Mouse (Mus musculus) stomach, postnatal 0 days (tissue): ENCODE measurements around the gene Nsd1.

Experiments
- CTCF ChIP-seq: IDR thresholded peaks from 2 replicates; pipeline ENCODE4 v1.5.1; 2016; ENCODE audit warnings: antibody characterized with exemption, low read depth, mild to moderate bottlenecking, moderate library complexity
- EP300 ChIP-seq: optimal IDR thresholded peaks from 2 replicates; pipeline ENCODE3; 2016; ENCODE audit warnings: antibody characterized with exemption

- no peak for TF ChIP-seq CTCF
- no peak for TF ChIP-seq EP300
Measured at GRCm38 (mm10) chr13:55213138-55213806, 3.7 kb downstream of the Nsd1 start.
